Mouse (Mus musculus) hindbrain, embryonic 15.5 days (tissue): ENCODE measurements around the gene Plxnb1. TPM values are rescaled to one million over a fixed set of nuclear protein-coding genes. Genes with fewer than 3 reads are reported as not detected.

Experiments
- ATAC-seq: fragments of 200-750 bp; cut with Nextera tagmentation; 2 replicates; pipeline ENCODE4 v1.8.0; 2017; ENCODE audit warnings: low read depth, moderate number of reproducible peaks, moderate TSS enrichment; ENCODE audit not compliant: low FRiP score
- H3K27ac ChIP-seq: fragments of 300-500 bp; sonication (generic); replicated peaks from 2 replicates; pipeline ENCODE4 v1.5.1; 2015; ENCODE audit warnings: mild to moderate bottlenecking, inconsistent platforms
- H3K27me3 ChIP-seq: fragments of 300-500 bp; sonication (generic); 2 replicates; pipeline ENCODE4 v1.6.1; 2015; ENCODE audit warnings: control low read depth, inconsistent platforms
- H3K36me3 ChIP-seq: fragments of 300-500 bp; sonication (generic); 2 replicates; pipeline ENCODE4 v1.6.1; 2015; ENCODE audit warnings: control low read depth, inconsistent platforms
- H3K4me1 ChIP-seq: fragments of 300-500 bp; sonication (generic); replicated peaks from 2 replicates; pipeline ENCODE4 v1.6.1; 2015; ENCODE audit warnings: control low read depth, inconsistent platforms
- H3K4me2 ChIP-seq: fragments of 300-500 bp; sonication (generic); 2 replicates; pipeline ENCODE4 v1.6.1; 2015; ENCODE audit warnings: moderate library complexity, mild to moderate bottlenecking, inconsistent platforms
- H3K4me3 ChIP-seq: fragments of 300-500 bp; sonication (generic); 2 replicates; pipeline ENCODE4 v1.5.1; 2015; ENCODE audit warnings: mild to moderate bottlenecking, inconsistent platforms
- H3K9ac ChIP-seq: fragments of 300-500 bp; sonication (generic); 2 replicates; pipeline ENCODE4 v1.6.1; 2015; ENCODE audit warnings: inconsistent platforms
- H3K9me3 ChIP-seq: fragments of 300-500 bp; sonication (generic); 2 replicates; pipeline ENCODE4 v1.6.1; 2016; ENCODE audit warnings: control low read depth, inconsistent platforms
- WGBS: fragments of 180-500 bp; shearing (Covaris S2); methylation state at CpG from one replicate; pipeline ENCODE4 v1.1.7; 2015; 5-methylcytosine and 5-hydroxymethylcytosine counted together
- polyA plus RNA-seq: library from polyadenylated mRNA; unstranded; fragments of >200 nt; fragmentation: Nextera tagmentation; extraction: Ambion mirVana; gene quantifications from 2 replicates; pipeline ENCODE4 v1.2.1, GENCODE M21; 2015

Gene Plxnb1
- polyA plus RNA-seq: 19.2 and 19.8 TPM in 2 replicates

DNA sequence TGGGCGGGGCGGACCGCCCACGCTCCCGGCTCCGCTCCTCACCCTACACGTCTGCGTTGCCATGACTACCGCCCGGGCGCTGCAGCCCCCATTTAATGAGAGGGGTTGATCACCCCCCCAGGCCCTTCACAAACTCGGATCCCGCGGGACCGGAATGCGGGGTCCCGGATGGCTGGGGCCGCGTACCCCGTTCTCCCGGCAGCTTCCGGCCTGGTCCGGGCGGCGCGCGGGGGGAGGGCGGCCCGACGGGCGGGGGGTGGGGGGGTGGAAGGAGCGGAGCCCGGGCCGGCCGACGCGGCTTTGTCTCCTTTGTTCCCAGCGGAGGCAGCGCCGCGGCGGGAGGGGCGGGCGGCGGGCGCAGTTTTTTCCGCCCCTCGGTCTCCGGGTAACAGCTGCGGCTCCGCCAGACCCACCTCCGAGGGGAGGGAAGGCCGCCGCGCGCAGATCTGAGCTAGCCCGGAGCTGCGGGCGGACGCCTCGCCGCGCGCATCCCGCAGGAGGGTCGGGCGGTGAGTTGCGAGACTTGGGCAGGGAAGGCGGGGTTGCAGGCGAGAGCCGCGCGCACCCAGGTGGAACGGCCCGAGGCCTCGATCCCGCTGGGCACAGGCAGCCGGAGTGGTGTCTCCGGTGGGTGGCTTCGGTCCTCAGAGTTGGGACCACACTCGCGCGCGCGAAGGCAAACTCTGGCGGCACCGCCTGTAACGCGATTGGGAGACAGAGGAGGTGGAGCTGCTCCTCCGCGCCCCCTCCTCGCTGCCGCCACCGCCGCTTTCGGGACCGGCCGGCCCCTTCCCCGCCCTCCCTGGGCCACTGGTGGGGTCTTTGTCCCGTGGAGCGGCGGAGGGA, at the start of gene Plxnb1:
Gene Plxnb1 (plus strand): TSS at position 253 of the 846 bp plus-strand sequence.
- Histone ChIP-seq H3K27me3 (no peaks in the 10 kb centered on the region), H3K4me3 (peak within 1 kb of the TSS; percentile 66), H3K27ac (peak within 1 kb of the TSS; percentile 98), H3K9ac (peak within 1 kb of the TSS; percentile 80), H3K4me2 (peak within 1 kb of the TSS; percentile 86), H3K4me1 (peaks cover 52% of the 10 kb centered on the region), H3K9me3 (no peaks in the 10 kb centered on the region), H3K36me3 (peaks cover 7% of the 10 kb centered on the region)
- WGBS: under 1% methylated on average over 87 of the region's 102 CpGs
- ATAC-seq: peak; percentile 73

DNA sequence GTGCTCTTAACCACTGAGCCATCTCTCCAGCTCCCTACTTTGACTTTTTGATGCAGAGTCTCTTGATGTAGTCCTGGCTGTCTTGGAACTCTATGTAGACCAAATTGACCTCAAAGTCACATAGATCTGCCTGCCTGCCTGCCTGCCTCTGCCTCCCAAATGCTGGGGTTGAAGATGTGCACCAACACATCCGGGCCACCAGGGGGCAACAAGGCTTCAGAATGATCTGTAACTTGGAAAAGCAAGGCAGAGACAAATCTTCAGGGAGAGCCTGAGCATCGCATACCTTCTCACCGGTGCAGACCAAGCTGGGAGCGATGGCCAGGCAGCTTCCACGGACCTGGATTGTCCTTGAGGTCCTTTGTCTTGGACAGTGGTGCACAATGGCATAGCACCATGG, 48.9 kb upstream of the Plxnb1 start:
- Histone ChIP-seq H3K27ac (no peak overlapping the region), H3K4me1 (no peaks in the 10 kb centered on the region), H3K36me3 (no peaks in the 10 kb centered on the region), H3K4me3 (no peak overlapping the region), H3K9me3 (no peaks in the 10 kb centered on the region), H3K9ac (no peak overlapping the region), H3K27me3 (no peaks in the 10 kb centered on the region), H3K4me2 (no peak overlapping the region)
- ATAC-seq: no peak
- 34% methylated on average over 5 of the region's 5 CpGs for WGBS

DNA sequence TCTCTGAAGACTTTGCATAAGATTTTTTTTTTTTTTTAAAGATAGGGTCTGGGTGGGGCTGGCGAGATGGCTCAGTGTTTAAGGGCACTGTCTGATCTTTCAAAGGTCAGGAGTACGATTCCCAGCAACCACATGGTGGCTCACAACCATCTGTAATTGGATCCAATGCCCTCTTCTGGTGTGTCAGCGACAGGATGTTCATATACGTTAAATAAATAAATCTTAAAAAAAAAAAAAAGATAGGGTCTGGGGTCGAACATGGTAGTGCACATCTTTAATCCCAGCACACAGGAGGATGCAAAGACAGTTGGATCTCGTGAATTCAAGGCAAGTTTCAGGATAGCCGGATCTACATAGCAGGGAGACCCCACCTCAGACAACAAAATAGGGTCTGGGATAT, 45.9 kb upstream of the Plxnb1 start:
- no peak for ATAC-seq
- Histone ChIP-seq H3K9ac (no peak overlapping the region), H3K27me3 (no peaks in the 10 kb centered on the region), H3K4me2 (no peak overlapping the region), H3K4me3 (no peak overlapping the region), H3K27ac (no peak overlapping the region), H3K4me1 (no peaks in the 10 kb centered on the region; the same call in 1 of the 2 replicates), H3K36me3 (no peaks in the 10 kb centered on the region), H3K9me3 (no peaks in the 10 kb centered on the region)
- WGBS: 86% methylated on average over 7 of the region's 7 CpGs

DNA sequence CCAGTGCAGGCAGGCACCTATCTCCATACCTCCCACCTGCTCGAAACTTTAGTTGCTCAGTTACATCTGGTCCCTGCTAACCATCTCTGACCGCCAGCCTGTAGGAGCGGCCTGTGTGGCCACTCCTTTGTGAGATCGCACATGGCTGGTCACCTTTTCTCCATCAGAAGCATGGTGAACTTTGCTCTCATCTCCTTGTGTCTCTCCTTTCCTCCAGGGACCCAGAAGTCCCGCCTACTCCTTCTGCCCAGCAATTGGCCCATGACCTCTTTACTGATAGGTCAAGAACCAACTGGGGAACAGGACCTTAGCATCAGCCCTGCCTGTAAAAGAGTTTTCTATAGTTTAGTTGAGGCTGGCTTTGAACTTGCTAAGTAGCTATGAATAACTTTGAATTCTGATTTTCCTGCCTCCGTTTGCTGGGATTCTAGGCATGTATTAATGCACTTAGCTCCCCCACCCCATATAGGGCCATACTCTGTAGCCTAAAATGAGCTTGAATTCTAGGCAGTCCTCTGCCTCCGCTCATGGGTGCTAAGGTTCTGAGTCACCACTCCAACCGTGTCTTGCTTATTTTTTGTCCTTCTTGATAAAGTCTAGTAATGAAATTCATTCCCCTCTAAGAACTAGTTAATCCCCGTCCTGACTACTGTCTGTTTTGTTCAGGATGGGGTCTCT, 45.1 kb upstream of the Plxnb1 start:
- Histone ChIP-seq H3K4me2 (no peak overlapping the region), H3K27me3 (no peaks in the 10 kb centered on the region), H3K9me3 (no peaks in the 10 kb centered on the region), H3K4me3 (no peak overlapping the region), H3K9ac (no peak overlapping the region), H3K4me1 (peaks cover 5% of the 10 kb centered on the region), H3K27ac (no peak overlapping the region), H3K36me3 (no peaks in the 10 kb centered on the region)
- 85% methylated on average over 9 of the region's 9 CpGs for WGBS
- ATAC-seq: no peak

DNA sequence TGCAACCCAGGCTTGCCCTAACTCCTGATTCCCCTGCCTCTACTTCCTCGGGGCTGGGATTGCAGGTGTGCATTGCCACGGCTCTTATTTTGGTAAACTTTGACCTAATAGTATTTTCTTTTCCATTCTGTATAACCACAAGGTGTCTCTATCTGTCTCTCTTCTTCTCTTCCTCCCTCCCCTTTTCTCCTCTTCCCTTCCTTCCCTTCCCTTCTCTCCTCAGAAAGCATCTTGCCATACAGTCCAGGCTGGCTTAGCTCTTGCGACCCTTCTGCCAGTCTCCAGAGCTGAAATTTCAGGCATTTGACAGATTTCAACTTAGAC, 44.6 kb upstream of the Plxnb1 start:
- no peak overlapping the region for H3K4me2 ChIP-seq
- no peaks in the 10 kb centered on the region for H3K9me3 ChIP-seq
- no peaks in the 10 kb centered on the region for H3K27me3 ChIP-seq
- peaks cover 10% of the 10 kb centered on the region for H3K4me1 ChIP-seq
- no peak for ATAC-seq
- H3K27ac ChIP-seq: no peak overlapping the region
- no peaks in the 10 kb centered on the region for H3K36me3 ChIP-seq
- H3K4me3 ChIP-seq: no peak overlapping the region
- WGBS: 84% methylated on average over 3 of the region's 3 CpGs
- H3K9ac ChIP-seq: no peak overlapping the region

DNA sequence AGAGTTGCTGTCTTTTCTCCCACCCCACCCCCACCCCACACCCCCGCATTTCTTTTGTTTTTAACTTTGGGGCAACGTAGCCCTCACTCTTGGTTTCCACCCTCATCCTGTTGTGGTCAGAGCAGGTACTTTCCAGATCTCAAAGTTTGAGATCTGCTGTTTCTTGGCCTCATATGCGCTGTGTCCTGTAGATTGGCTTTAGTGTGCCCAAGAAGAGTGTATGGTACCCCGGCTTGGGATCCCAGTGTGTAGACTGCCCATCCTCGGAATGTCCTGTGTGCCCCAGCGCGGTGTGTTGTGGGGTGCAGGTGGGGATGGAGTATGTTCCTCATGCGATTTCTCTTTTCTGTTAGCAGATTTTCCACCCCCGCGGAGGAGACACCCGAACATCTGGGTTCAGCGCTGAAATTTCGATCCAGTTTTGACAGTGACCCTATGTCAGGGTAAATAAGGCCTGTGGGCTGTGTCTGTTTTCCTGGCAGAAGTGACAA, 44.1 kb upstream of the Plxnb1 start:
- Histone ChIP-seq H3K4me2 (no peak overlapping the region), H3K27ac (no peak overlapping the region), H3K4me1 (peaks cover 10% of the 10 kb centered on the region), H3K27me3 (no peaks in the 10 kb centered on the region), H3K4me3 (no peak overlapping the region), H3K36me3 (no peaks in the 10 kb centered on the region), H3K9ac (no peak overlapping the region), H3K9me3 (no peaks in the 10 kb centered on the region)
- ATAC-seq: no peak
- 93% methylated on average over 13 of the region's 13 CpGs for WGBS

DNA sequence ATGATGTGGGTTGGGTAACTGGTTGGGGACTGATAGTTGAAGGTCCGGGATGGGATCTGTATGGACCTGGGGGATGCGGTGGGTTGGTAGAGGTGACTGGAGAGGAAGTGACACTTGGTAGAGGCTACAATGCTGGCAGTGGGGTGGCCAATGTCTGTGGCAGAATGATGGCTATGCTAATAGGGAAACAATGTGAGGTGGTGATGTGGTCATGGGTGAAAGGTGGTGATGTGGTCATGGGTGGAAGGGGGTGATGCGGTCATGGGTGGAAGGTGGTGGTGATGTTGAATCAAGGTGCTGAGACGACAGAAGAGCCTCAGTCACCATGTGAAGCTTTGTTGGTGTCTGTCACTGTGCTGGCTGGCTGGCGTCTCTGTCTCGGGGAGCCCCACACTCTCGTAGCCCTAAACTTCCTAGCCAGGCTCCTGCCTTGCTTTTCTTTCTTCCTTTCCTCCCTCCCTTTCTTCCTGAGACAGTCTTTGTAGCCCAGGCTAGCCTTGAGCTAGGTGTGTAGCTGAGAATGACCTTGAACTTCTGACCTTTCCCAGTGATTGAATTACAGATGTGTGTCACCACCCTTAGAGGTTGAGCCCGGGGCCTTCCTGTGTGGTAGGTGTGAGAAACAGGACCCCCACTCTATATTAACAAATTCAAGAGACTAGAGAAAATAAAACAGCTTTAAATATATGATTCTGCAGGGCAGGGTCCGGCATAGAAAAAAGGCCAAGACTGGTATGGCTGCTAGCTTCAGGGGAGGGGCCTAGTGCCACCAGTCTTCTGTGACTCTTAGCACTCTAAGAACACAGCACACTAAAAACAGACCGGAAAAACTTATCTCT, 43.3 kb upstream of the Plxnb1 start:
- Histone ChIP-seq H3K27me3 (no peaks in the 10 kb centered on the region), H3K4me2 (no peak overlapping the region), H3K4me3 (no peak overlapping the region), H3K4me1 (peaks cover 13% of the 10 kb centered on the region), H3K27ac (no peak overlapping the region), H3K36me3 (peaks cover 6% of the 10 kb centered on the region), H3K9ac (no peak overlapping the region), H3K9me3 (no peaks in the 10 kb centered on the region)
- no peak for ATAC-seq
- WGBS: 95% methylated on average over 10 of the region's 10 CpGs

DNA sequence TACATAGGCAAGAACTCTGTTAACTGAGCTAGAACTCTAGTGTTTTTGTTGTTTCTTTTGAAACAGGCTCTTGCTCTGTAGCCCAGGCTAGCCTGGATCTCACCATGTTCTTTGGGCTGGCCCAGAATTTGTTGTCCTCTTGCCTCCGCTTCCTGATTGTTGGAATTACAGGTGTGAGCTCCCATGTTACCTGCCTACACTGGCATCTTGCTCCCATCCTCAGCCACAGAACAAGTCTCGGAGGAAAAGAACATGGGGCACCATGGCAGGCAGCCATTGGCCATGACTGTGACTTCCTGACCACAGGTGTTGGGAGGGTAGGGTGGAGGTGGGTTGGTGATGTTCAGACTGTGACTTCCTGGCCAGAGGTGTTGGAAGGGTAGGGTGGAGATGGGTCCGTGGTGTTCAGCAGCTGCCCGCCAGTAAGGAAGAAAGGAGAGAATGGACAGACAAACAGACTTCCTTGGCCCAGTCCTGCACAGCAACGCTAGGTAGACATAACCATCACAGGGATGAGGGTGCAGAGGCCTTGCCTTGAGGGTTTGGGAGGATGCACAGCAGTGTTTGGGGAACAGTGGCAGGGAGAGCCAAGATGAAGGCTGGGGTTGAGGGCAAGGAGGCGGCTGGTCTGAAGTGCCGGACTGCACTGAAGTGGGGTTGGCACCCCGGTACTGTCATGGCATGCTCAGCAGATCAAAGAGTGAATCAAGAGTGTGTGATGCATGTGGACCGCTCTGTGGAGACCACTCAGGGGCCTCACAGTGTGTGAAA, 42.5 kb upstream of the Plxnb1 start:
- H3K9me3 ChIP-seq: no peaks in the 10 kb centered on the region
- ATAC-seq: no peak
- no peak overlapping the region for H3K4me2 ChIP-seq
- H3K4me3 ChIP-seq: no peak overlapping the region
- whole genome bisulfite sequencing: 90% methylated on average over 9 of the region's 9 CpGs
- H3K36me3 ChIP-seq: peaks cover 14% of the 10 kb centered on the region
- no peak overlapping the region for H3K27ac ChIP-seq
- no peaks in the 10 kb centered on the region for H3K27me3 ChIP-seq
- H3K9ac ChIP-seq: no peak overlapping the region
- H3K4me1 ChIP-seq: peaks cover 13% of the 10 kb centered on the region

DNA sequence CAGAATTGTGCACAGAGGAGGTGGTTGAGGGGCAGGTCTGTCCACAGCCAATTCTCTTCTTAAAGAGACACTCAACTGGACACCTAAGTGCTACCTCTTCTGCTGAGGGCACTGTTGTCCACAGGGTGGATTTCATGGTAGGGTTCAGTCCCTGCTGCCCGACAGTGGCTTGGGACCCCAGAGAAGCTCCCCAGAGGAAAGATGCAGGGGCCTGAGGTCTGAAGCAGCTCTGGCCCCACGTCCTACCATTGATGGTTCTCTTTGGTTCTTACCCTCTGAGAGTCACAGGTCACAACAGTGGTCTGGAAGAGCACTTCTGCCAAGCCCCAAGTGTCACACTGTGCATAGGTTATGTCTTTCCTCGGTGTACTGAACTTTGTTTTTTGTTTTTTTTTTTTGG, 41.8 kb upstream of the Plxnb1 start:
- no peak overlapping the region for H3K4me3 ChIP-seq
- H3K27me3 ChIP-seq: no peaks in the 10 kb centered on the region
- peaks cover 20% of the 10 kb centered on the region for H3K36me3 ChIP-seq
- WGBS: 81% methylated on average over 3 of the region's 3 CpGs
- H3K4me2 ChIP-seq: no peak overlapping the region
- no peak overlapping the region for H3K9ac ChIP-seq
- H3K4me1 ChIP-seq: peaks cover 13% of the 10 kb centered on the region
- ATAC-seq: no peak
- no peaks in the 10 kb centered on the region for H3K9me3 ChIP-seq
- no peak overlapping the region for H3K27ac ChIP-seq

DNA sequence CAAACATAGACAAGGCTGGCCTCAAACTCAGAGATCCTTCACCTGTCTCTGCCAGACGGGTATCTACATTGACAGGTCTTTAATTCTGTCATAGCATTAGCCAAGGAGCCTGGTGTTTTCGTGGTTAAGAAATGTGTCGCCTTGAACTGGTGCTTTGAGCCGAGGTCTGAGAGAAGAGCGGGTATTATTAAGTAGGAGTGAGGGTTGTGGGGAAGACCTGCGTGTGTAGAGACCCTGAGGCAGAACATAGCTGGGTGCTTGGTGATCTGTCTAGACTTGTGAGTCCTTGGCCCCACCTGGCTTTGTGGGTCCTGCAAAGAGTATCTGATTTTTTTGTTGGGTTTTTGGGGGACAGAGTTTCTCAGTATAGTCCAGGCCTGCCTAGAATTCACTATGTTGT, 41.3 kb upstream of the Plxnb1 start:
- peaks cover 18% of the 10 kb centered on the region for H3K4me1 ChIP-seq
- 85% methylated on average over 6 of the region's 6 CpGs for WGBS
- H3K4me2 ChIP-seq: no peak overlapping the region
- H3K9ac ChIP-seq: no peak overlapping the region
- H3K9me3 ChIP-seq: no peaks in the 10 kb centered on the region
- H3K27me3 ChIP-seq: no peaks in the 10 kb centered on the region
- no peak for ATAC-seq
- H3K36me3 ChIP-seq: peaks cover 20% of the 10 kb centered on the region
- H3K4me3 ChIP-seq: no peak overlapping the region
- H3K27ac ChIP-seq: no peak overlapping the region

DNA sequence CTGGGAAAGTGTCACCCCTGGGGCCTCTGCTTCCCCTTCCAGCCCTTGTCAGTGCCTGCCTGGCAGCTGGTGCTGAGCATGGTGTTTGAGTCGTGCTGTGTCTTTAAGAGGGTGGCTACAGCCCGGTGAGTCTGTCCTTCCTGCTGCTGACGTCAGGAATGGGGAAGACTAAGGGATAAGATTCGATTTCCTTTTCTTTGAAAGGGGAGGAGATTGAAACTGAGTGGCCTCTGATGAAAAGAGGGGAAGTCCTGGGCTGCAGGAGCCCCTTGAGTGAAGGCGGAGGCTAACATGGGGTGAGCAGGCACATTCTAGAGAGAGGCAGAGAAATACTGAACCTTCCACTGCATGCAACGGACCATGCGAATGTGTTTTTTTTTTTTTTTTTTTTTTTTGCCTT, 40.5 kb upstream of the Plxnb1 start:
- Histone ChIP-seq H3K4me1 (peaks cover 26% of the 10 kb centered on the region), H3K36me3 (peaks cover 20% of the 10 kb centered on the region), H3K27ac (peak overlapping the region; percentile 47), H3K27me3 (no peaks in the 10 kb centered on the region), H3K4me3 (peak overlapping the region; percentile 33), H3K9me3 (no peaks in the 10 kb centered on the region), H3K9ac (peak overlapping the region; percentile 49; the same call in 1 of the 2 replicates), H3K4me2 (peak overlapping the region; percentile 56)
- 11% methylated on average over 7 of the region's 7 CpGs for WGBS
- peak; percentile 86 for ATAC-seq
